Comparison of ENCODE assay signal across 27 mouse cellular contexts in genomic region chr6:146631847-146632246, GRCm38 (mm10). TPM values are rescaled to one million over a fixed set of nuclear protein-coding genes. Genes with fewer than 3 reads are reported as not detected.
DNase-seq lines count a peak whose midpoint lies in the region; ATAC-seq lines count a peak whose summit lies in the region.
"Had no signal": no experiment of that assay in that cellular context is flagged by ENCODE, and none has a peak within 500 bp of the region (broad histone marks: within the 10 kb centered on the region; RNA-seq: fewer than 3 reads in every experiment).

No protein-coding gene starts in this region.

- no peaks in the 10 kb centered on the region for H3K9me3 ChIP-seq in erythroblast, embryonic 14.5 days (ENCODE audit: control insufficient read depth, low read length)
- no peaks in the 10 kb centered on the region for H3K9me3 ChIP-seq in kidney, embryonic 16.5 days (ENCODE audit: low read length)
- no peaks in the 10 kb centered on the region for H3K9me3 ChIP-seq in liver, embryonic 13.5 days (replicated peaks)
- H3K9me3 ChIP-seq: embryonic facial prominence, embryonic 13.5 days; G1E; hindbrain, embryonic 12.5 days; limb, embryonic 12.5 days had no signal

- H3K36me3 ChIP-seq in erythroblast, embryonic 14.5 days (ENCODE audit: control insufficient read depth), result peaks cover 29% of the 10 kb centered on the region
- H3K36me3 ChIP-seq in kidney, embryonic 16.5 days (ENCODE audit: insufficient read depth, low read length), result no peaks in the 10 kb centered on the region
- no peaks in the 10 kb centered on the region for H3K36me3 ChIP-seq in liver, embryonic 13.5 days
- H3K36me3 ChIP-seq: embryonic facial prominence, embryonic 13.5 days; hindbrain, embryonic 12.5 days; limb, embryonic 12.5 days had no signal

- 0 out of 2 replicates have a peak overlapping the region, but pooled peaks have one; percentile 4 for H3K4me2 ChIP-seq in kidney, embryonic 16.5 days (replicated peaks; ENCODE audit: low read depth, low read length)
- H3K4me2 ChIP-seq in liver, embryonic 13.5 days, result peak overlapping the region; percentile 73
- H3K4me2 ChIP-seq: embryonic facial prominence, embryonic 13.5 days; hindbrain, embryonic 12.5 days; limb, embryonic 12.5 days; midbrain, embryonic 11.5 days had no signal

- 46% methylated on average over 8 of the region's 8 CpGs for WGBS in kidney, embryonic 16.5 days
- WGBS in liver, embryonic 13.5 days (ENCODE audit: insufficient replicate concordance), result 40% methylated on average over 8 of the region's 8 CpGs

- no peaks in the 10 kb centered on the region for H3K27me3 ChIP-seq in erythroblast, embryonic 14.5 days (ENCODE audit: control insufficient read depth)
- no peaks in the 10 kb centered on the region for H3K27me3 ChIP-seq in kidney, embryonic 16.5 days (ENCODE audit: insufficient read depth, low read length)
- H3K27me3 ChIP-seq in liver, embryonic 13.5 days, result no peaks in the 10 kb centered on the region
- H3K27me3 ChIP-seq: embryonic facial prominence, embryonic 13.5 days; hindbrain, embryonic 12.5 days; limb, embryonic 12.5 days; Patski had no signal

- H3K4me1 ChIP-seq in erythroblast, embryonic 14.5 days (ENCODE audit: control insufficient read depth), result peaks cover 68% of the 10 kb centered on the region
- H3K4me1 ChIP-seq in kidney, embryonic 16.5 days (ENCODE audit: insufficient read depth, low read length), result peaks cover 23% of the 10 kb centered on the region
- peaks cover 63% of the 10 kb centered on the region for H3K4me1 ChIP-seq in liver, embryonic 13.5 days (replicated peaks)

- no peak for ATAC-seq in erythroblast, adult 5-6 weeks (replicated peaks; ENCODE audit: low FRiP score, poor library complexity, severe bottlenecking)
- no peak for ATAC-seq in kidney, embryonic 16.5 days (ENCODE audit: low FRiP score, low TSS enrichment)
- no peak for ATAC-seq in liver, embryonic 13.5 days (ENCODE audit: low read depth)
- ATAC-seq: activated CD4-positive, CD25-positive, alpha-beta regulatory T cell, adult 4 months; forebrain, embryonic 16.5 days; intestine, postnatal 0 days; Patski had no signal

- no peak overlapping the region for H3K27ac ChIP-seq in kidney, embryonic 16.5 days (ENCODE audit: low read length)
- peak overlapping the region; percentile 98 for H3K27ac ChIP-seq in liver, embryonic 13.5 days
- H3K27ac ChIP-seq: embryonic facial prominence, embryonic 13.5 days; hindbrain, embryonic 12.5 days; limb, embryonic 12.5 days; macrophage had no signal

- H3K9ac ChIP-seq in kidney, embryonic 16.5 days (replicated peaks; ENCODE audit: low read length), result no peak overlapping the region
- peak overlapping the region; percentile 95 for H3K9ac ChIP-seq in liver, embryonic 13.5 days
- H3K9ac ChIP-seq: embryonic facial prominence, embryonic 13.5 days; hindbrain, embryonic 12.5 days; limb, embryonic 12.5 days had no signal

- no peak for DNase-seq in kidney, adult 9 months
- peak; percentile 55 for DNase-seq in ES-CJ7 (ENCODE audit: low read depth, low spot score)
- DNase-seq in liver, embryonic 13.5 days, result no peak
- no peak for DNase-seq in adrenal gland, adult 8-10 months
- DNase-seq in ovary, postnatal 10 days (ENCODE audit: low spot score), result no peak
- DNase-seq: adrenal gland, postnatal 10 days; cerebellum, adult 18-20 months; cerebellum, postnatal 36 days; embryo, embryonic 11 days; gastrocnemius, postnatal 14 days; heart, adult 18-20 months; kidney, postnatal 14 days; thymus, adult 18-20 months; thymus, postnatal 36 days had no signal

- peak overlapping the region; percentile 41 for H3K4me3 ChIP-seq in erythroblast, embryonic 14.5 days (replicated peaks)
- no peak overlapping the region; the same call in 1 of the 2 replicates for H3K4me3 ChIP-seq in kidney, embryonic 16.5 days (ENCODE audit: low read length)
- H3K4me3 ChIP-seq in liver, embryonic 13.5 days (replicated peaks), result peak overlapping the region; percentile 93
- H3K4me3 ChIP-seq: embryonic facial prominence, embryonic 13.5 days; hindbrain, embryonic 12.5 days; limb, embryonic 12.5 days had no signal

RNA-seq across cellular contexts. Expression of gene Med21, which starts 10.5 kb away (rescaled TPM):
- polyA plus RNA-seq in erythroblast, embryonic 14.5 days (2012), result 0.14 and 0.41 TPM in 2 replicates
- total RNA-seq in erythroblast, adult 5-6 weeks (2015; ENCODE audit: low replicate concordance), result 59.4 and 67.9 TPM in 2 replicates
- total RNA-seq in erythroblast, adult 5-6 weeks (2017; ENCODE audit: low replicate concordance), result 55.9 and 96.7 TPM in 2 replicates
- polyA plus RNA-seq in kidney, embryonic 16.5 days (2015; fragmentation: Nextera tagmentation; extraction: Ambion mirVana), result 142 and 151 TPM in 2 replicates
- polyA plus RNA-seq in liver, embryonic 13.5 days (2015; fragmentation: Nextera tagmentation; extraction: Ambion mirVana), result 68.3 and 74.2 TPM in 2 replicates
- total RNA-seq in adrenal gland, adult 8-10 months (2022), result 10 to 100 TPM; 59.0 to 79.5 (median 69.0) TPM

RNA-seq across cellular contexts. Expression of gene Tm7sf3, which starts 10.8 kb away (rescaled TPM):
- 0.41 and 0.97 TPM in 2 replicates for polyA plus RNA-seq in erythroblast, embryonic 14.5 days (2012)
- 18.6 and 27.8 TPM in 2 replicates for total RNA-seq in erythroblast, adult 5-6 weeks (2015; ENCODE audit: low replicate concordance)
- 33.0 TPM in 2 replicates for total RNA-seq in erythroblast, adult 5-6 weeks (2017; ENCODE audit: low replicate concordance)
- 41.9 and 44.7 TPM in 2 replicates for polyA plus RNA-seq in kidney, embryonic 16.5 days (2015; fragmentation: Nextera tagmentation; extraction: Ambion mirVana)
- 32.7 and 36.3 TPM in 2 replicates for polyA plus RNA-seq in liver, embryonic 13.5 days (2015; fragmentation: Nextera tagmentation; extraction: Ambion mirVana)
- total RNA-seq in adrenal gland, adult 8-10 months (2022), result 10 to 100 TPM; 46.1 to 69.9 (median 58.5) TPM

RNA-seq across cellular contexts. Expression of gene Ints13, which starts 54.2 kb away (rescaled TPM):
- polyA plus RNA-seq in erythroblast, embryonic 14.5 days (2012), result 3.6 and 4.0 TPM in 2 replicates
- total RNA-seq in erythroblast, adult 5-6 weeks (2015; ENCODE audit: low replicate concordance), result 82.4 and 93.6 TPM in 2 replicates
- total RNA-seq in erythroblast, adult 5-6 weeks (2017; ENCODE audit: low replicate concordance), result 130 and 134 TPM in 2 replicates
- polyA plus RNA-seq in kidney, embryonic 16.5 days (2015; fragmentation: Nextera tagmentation; extraction: Ambion mirVana), result 79.5 and 83.1 TPM in 2 replicates
- 39.4 and 54.8 TPM in 2 replicates for polyA plus RNA-seq in liver, embryonic 13.5 days (2015; fragmentation: Nextera tagmentation; extraction: Ambion mirVana)
- 10 to 100 TPM; 30.0 to 55.3 (median 40.2) TPM for total RNA-seq in adrenal gland, adult 8-10 months (2022)

RNA-seq across cellular contexts. Expression of gene Fgfr1op2, which starts 54.8 kb away (rescaled TPM):
- polyA plus RNA-seq in erythroblast, embryonic 14.5 days (2012), result 10.3 and 11.5 TPM in 2 replicates
- total RNA-seq in erythroblast, adult 5-6 weeks (2015; ENCODE audit: low replicate concordance), result 137 and 183 TPM in 2 replicates
- total RNA-seq in erythroblast, adult 5-6 weeks (2017; ENCODE audit: low replicate concordance), result 193 and 249 TPM in 2 replicates
- 92.6 and 92.7 TPM in 2 replicates for polyA plus RNA-seq in kidney, embryonic 16.5 days (2015; fragmentation: Nextera tagmentation; extraction: Ambion mirVana)
- polyA plus RNA-seq in liver, embryonic 13.5 days (2015; fragmentation: Nextera tagmentation; extraction: Ambion mirVana), result 89.1 and 99.7 TPM in 2 replicates
- 100 to 1,000 TPM in 3 of 4 experiments, 10 to 100 TPM in 1; 96.5 to 112 (median 105) TPM for total RNA-seq in adrenal gland, adult 8-10 months (2022)

Comparison
In these comparisons a context has a peak if more than half of its experiments do, and no peak if none do; other contexts are left out.
1. RNA of gene Med21, which starts 10.5 kb away (polyA plus RNA-seq): 142 to 151 TPM in kidney, embryonic 16.5 days and 68.3 to 74.2 TPM in liver, embryonic 13.5 days; 0.14 to 0.41 TPM in erythroblast, embryonic 14.5 days; every median in the first group is over 10 times any median in the second.
2. RNA of gene Tm7sf3, which starts 10.8 kb away (polyA plus RNA-seq): 41.9 to 44.7 TPM in kidney, embryonic 16.5 days and 32.7 to 36.3 TPM in liver, embryonic 13.5 days; 0.41 to 0.97 TPM in erythroblast, embryonic 14.5 days; every median in the first group is over 10 times any median in the second.